Mouse (Mus musculus) heart, embryonic 12.5 days (tissue): ENCODE results near the gene Hspbap1. TPM values are rescaled to one million over a fixed set of nuclear protein-coding genes. Genes with fewer than 3 reads are reported as not detected.

Experiments
- ATAC-seq: fragments of 200-750 bp; cut with Nextera tagmentation; 2 replicates; pipeline ENCODE4 v1.8.0; 2017; ENCODE audit warnings: moderate TSS enrichment, moderate library complexity; ENCODE audit not compliant: insufficient number of reproducible peaks, low FRiP score
- H3K27ac ChIP-seq: fragments of 300-500 bp; sonication (generic); 2 replicates; pipeline ENCODE4 v1.5.1; 2016; ENCODE audit warnings: mild to moderate bottlenecking, moderate library complexity; ENCODE audit not compliant: poor library complexity, severe bottlenecking
- H3K27me3 ChIP-seq: fragments of 300-500 bp; sonication (generic); replicated peaks from 2 replicates; pipeline ENCODE4 v1.6.1; 2016; ENCODE audit warnings: mild to moderate bottlenecking, moderate library complexity
- H3K36me3 ChIP-seq: fragments of 300-500 bp; sonication (generic); 2 replicates; pipeline ENCODE4 v1.6.1; 2016; ENCODE audit warnings: mild to moderate bottlenecking, moderate library complexity
- H3K4me1 ChIP-seq: fragments of 300-500 bp; sonication (generic); replicated peaks from 2 replicates; pipeline ENCODE4 v1.6.1; 2016; ENCODE audit warnings: mild to moderate bottlenecking
- H3K4me2 ChIP-seq: fragments of 300-500 bp; sonication (generic); 2 replicates; pipeline ENCODE4 v1.6.1; 2016; ENCODE audit warnings: mild to moderate bottlenecking, moderate library complexity
- H3K4me3 ChIP-seq: fragments of 300-500 bp; sonication (generic); 2 replicates; pipeline ENCODE4 v1.5.1; 2016; ENCODE audit warnings: mild to moderate bottlenecking
- H3K9ac ChIP-seq: fragments of 300-500 bp; sonication (generic); 2 replicates; pipeline ENCODE4 v1.6.1; 2016; ENCODE audit warnings: mild to moderate bottlenecking, moderate library complexity
- H3K9me3 ChIP-seq: fragments of 300-500 bp; sonication (generic); replicated peaks from 2 replicates; pipeline ENCODE4 v1.6.1; 2016; ENCODE audit warnings: mild to moderate bottlenecking, moderate library complexity
- WGBS: fragments of 180-500 bp; shearing (Covaris S2); methylation state at CpG from one replicate; pipeline ENCODE4 v1.1.7; 2016; 5-methylcytosine and 5-hydroxymethylcytosine counted together
- polyA plus RNA-seq: library from polyadenylated mRNA; unstranded; fragments of >200 nt; fragmentation: Nextera tagmentation; extraction: Ambion mirVana; gene quantifications from 2 replicates; pipeline ENCODE4 v1.2.1, GENCODE M21; 2016

Hspbap1 gene
- polyA plus RNA-seq, 1 experiment from 2014 or later = 10.9 TPM

GRCm38 (mm10) chr16:35764941-35765340 lies 5.2 kb upstream of the Hspbap1 start:
- Histone ChIP-seq H3K9ac (no peak overlapping the region), H3K4me1 (peaks cover 22% of the 10 kb centered on the region), H3K27ac (no peak overlapping the region), H3K9me3 (0 out of 2 replicates have a peak, but pooled peaks cover 4% of the 10 kb centered on the region), H3K36me3 (no peaks in the 10 kb centered on the region), H3K4me3 (no peak overlapping the region), H3K4me2 (no peak overlapping the region), H3K27me3 (no peaks in the 10 kb centered on the region)
- no peak for ATAC-seq
- 74% methylated on average over 1 of the region's 1 CpGs for WGBS

- no peaks in the 10 kb centered on the region for H3K36me3 ChIP-seq
- no peak overlapping the region for H3K4me3 ChIP-seq
- H3K9ac ChIP-seq = no peak overlapping the region
- H3K4me2 ChIP-seq = no peak overlapping the region
- no peak for ATAC-seq
- H3K27me3 ChIP-seq = no peaks in the 10 kb centered on the region
- H3K4me1 ChIP-seq = peaks cover 22% of the 10 kb centered on the region
- 84% methylated on average over 2 of the region's 2 CpGs for WGBS
- no peak overlapping the region for H3K27ac ChIP-seq
- H3K9me3 ChIP-seq = 0 out of 2 replicates have a peak, but pooled peaks cover 4% of the 10 kb centered on the region
These were observed 4.7 kb upstream of the Hspbap1 start for GRCm38 (mm10) chr16:35765449-35765848.

GRCm38 (mm10) chr16:35766366-35766765 lies 3.8 kb upstream of the Hspbap1 start:
- H3K9me3 ChIP-seq = 0 out of 2 replicates have a peak, but pooled peaks cover 4% of the 10 kb centered on the region
- no peak overlapping the region for H3K4me3 ChIP-seq
- 90% methylated on average over 3 of the region's 3 CpGs for WGBS
- no peak for ATAC-seq
- no peak overlapping the region for H3K9ac ChIP-seq
- no peak overlapping the region for H3K4me2 ChIP-seq
- no peak overlapping the region for H3K27ac ChIP-seq
- H3K36me3 ChIP-seq = no peaks in the 10 kb centered on the region
- peaks cover 27% of the 10 kb centered on the region for H3K4me1 ChIP-seq
- H3K27me3 ChIP-seq = no peaks in the 10 kb centered on the region

- H3K4me3 ChIP-seq = peak overlapping the region; percentile 69
- peaks cover 25% of the 10 kb centered on the region for H3K4me1 ChIP-seq
- H3K27ac ChIP-seq = peak overlapping the region; percentile 58; the same call in 1 of the 2 replicates
- H3K27me3 ChIP-seq = no peaks in the 10 kb centered on the region
- WGBS = 27% methylated on average over 6 of the region's 6 CpGs
- peak overlapping the region; percentile 92 for H3K4me2 ChIP-seq
- H3K9me3 ChIP-seq = no peaks in the 10 kb centered on the region
- no peak for ATAC-seq
- no peaks in the 10 kb centered on the region for H3K36me3 ChIP-seq
- H3K9ac ChIP-seq = peak overlapping the region; percentile 98
These were observed 1.7 kb upstream of the Hspbap1 start for GRCm38 (mm10) chr16:35768469-35768784.

GRCm38 (mm10) chr16:35768785-35769642 lies 1.2 kb upstream of the Hspbap1 start, which contains the start of gene Dirc2:
Gene Dirc2 (minus strand): TSS chr16:35769356.
- peak; percentile 88 for ATAC-seq
- H3K27me3 ChIP-seq = no peaks in the 10 kb centered on the region
- no peaks in the 10 kb centered on the region for H3K9me3 ChIP-seq
- H3K4me3 ChIP-seq = peak within 1 kb of the TSS; percentile 69
- peak within 1 kb of the TSS; percentile 92 for H3K4me2 ChIP-seq
- H3K36me3 ChIP-seq = no peaks in the 10 kb centered on the region
- under 1% methylated on average over 72 of the region's 78 CpGs for whole genome bisulfite sequencing
- H3K9ac ChIP-seq = peak within 1 kb of the TSS; percentile 98
- peak within 1 kb of the TSS; percentile 58 for H3K27ac ChIP-seq
- H3K4me1 ChIP-seq = peaks cover 19% of the 10 kb centered on the region

- WGBS = 21% methylated on average over 8 of the region's 8 CpGs
- no peak for ATAC-seq
- no peak overlapping the region for H3K9ac ChIP-seq
These were observed 966 bp downstream of the Hspbap1 start for GRCm38 (mm10) chr16:35771141-35771540.

GRCm38 (mm10) chr16:35771606-35772005 lies 1.4 kb downstream of the Hspbap1 start:
- no peak for ATAC-seq
- no peak overlapping the region for H3K27ac ChIP-seq
- WGBS = 79% methylated on average over 5 of the region's 5 CpGs
- peaks cover 16% of the 10 kb centered on the region for H3K4me1 ChIP-seq
- H3K36me3 ChIP-seq = no peaks in the 10 kb centered on the region
- H3K4me3 ChIP-seq = no peak overlapping the region
- H3K9ac ChIP-seq = no peak overlapping the region
- no peaks in the 10 kb centered on the region for H3K27me3 ChIP-seq
- H3K4me2 ChIP-seq = no peak overlapping the region
- no peaks in the 10 kb centered on the region for H3K9me3 ChIP-seq

More at GRCm38 (mm10) chr16:35771141-35771540, 966 bp downstream of the Hspbap1 start:
- peak overlapping the region; percentile 92 for H3K4me2 ChIP-seq
- peaks cover 13% of the 10 kb centered on the region for H3K4me1 ChIP-seq
- H3K4me3 ChIP-seq = peak overlapping the region; percentile 69
- no peaks in the 10 kb centered on the region for H3K36me3 ChIP-seq
- no peaks in the 10 kb centered on the region for H3K9me3 ChIP-seq
- no peaks in the 10 kb centered on the region for H3K27me3 ChIP-seq
- no peak overlapping the region for H3K27ac ChIP-seq

- no peak overlapping the region for H3K27ac ChIP-seq
- H3K36me3 ChIP-seq = no peaks in the 10 kb centered on the region
- H3K9me3 ChIP-seq = no peaks in the 10 kb centered on the region
- WGBS = 75% methylated on average over 5 of the region's 5 CpGs
- ATAC-seq = no peak
- H3K4me3 ChIP-seq = no peak overlapping the region
- H3K4me2 ChIP-seq = no peak overlapping the region
- H3K27me3 ChIP-seq = no peaks in the 10 kb centered on the region
- H3K9ac ChIP-seq = no peak overlapping the region
- peaks cover 21% of the 10 kb centered on the region for H3K4me1 ChIP-seq
These were observed 2.4 kb downstream of the Hspbap1 start for GRCm38 (mm10) chr16:35772598-35772997.

- H3K4me2 ChIP-seq = no peak overlapping the region
- H3K36me3 ChIP-seq = no peaks in the 10 kb centered on the region
- H3K9ac ChIP-seq = no peak overlapping the region
- H3K4me1 ChIP-seq = peaks cover 13% of the 10 kb centered on the region
- H3K9me3 ChIP-seq = no peaks in the 10 kb centered on the region
- H3K27me3 ChIP-seq = no peaks in the 10 kb centered on the region
- H3K4me3 ChIP-seq = no peak overlapping the region
- no peak for ATAC-seq
- WGBS = 76% methylated on average over 1 of the region's 1 CpGs
- no peak overlapping the region for H3K27ac ChIP-seq
These were observed 5.7 kb downstream of the Hspbap1 start for GRCm38 (mm10) chr16:35775835-35776234.

GRCm38 (mm10) chr16:35776737-35777136 lies 6.6 kb downstream of the Hspbap1 start:
- no peaks in the 10 kb centered on the region for H3K36me3 ChIP-seq
- ATAC-seq = no peak
- 41% methylated on average over 7 of the region's 7 CpGs for WGBS
- no peak overlapping the region for H3K4me3 ChIP-seq
- no peaks in the 10 kb centered on the region for H3K9me3 ChIP-seq
- no peaks in the 10 kb centered on the region for H3K27me3 ChIP-seq
- peak overlapping the region; percentile 5; the same call in 1 of the 2 replicates for H3K4me2 ChIP-seq
- no peak overlapping the region for H3K27ac ChIP-seq
- H3K4me1 ChIP-seq = peaks cover 8% of the 10 kb centered on the region
- no peak overlapping the region for H3K9ac ChIP-seq

- no peak for ATAC-seq
- 98% methylated on average over 4 of the region's 4 CpGs for WGBS
- Histone ChIP-seq H3K4me3 (no peak overlapping the region), H3K9me3 (no peaks in the 10 kb centered on the region), H3K4me1 (peaks cover 17% of the 10 kb centered on the region), H3K4me2 (no peak overlapping the region), H3K9ac (no peak overlapping the region), H3K27ac (no peak overlapping the region), H3K27me3 (no peaks in the 10 kb centered on the region), H3K36me3 (no peaks in the 10 kb centered on the region)
These were observed 7.6 kb downstream of the Hspbap1 start for GRCm38 (mm10) chr16:35777768-35778167.
